Mouse (Mus musculus) heart, adult 18-20 months (tissue): ENCODE measurements around the gene Arhgef17. TPM values are rescaled to one million over a fixed set of nuclear protein-coding genes. Genes with fewer than 3 reads are reported as not detected.

Source experiments
- DNase-seq, 2 experiments: peaks; one replicate each; pipeline ENCODE4 v3.0.0; 2021 to 2022; ENCODE audit warnings: mixed read lengths in 1 of 2
- total RNA-seq, 2 experiments: library from RNA; stranded (reverse); gene quantifications; 2 replicates each; pipeline ENCODE4 v1.2.3; 2021

Gene Arhgef17
- total RNA-seq, 2 experiments from 2014 or later, result 23.6 to 24.8 TPM

DNA sequence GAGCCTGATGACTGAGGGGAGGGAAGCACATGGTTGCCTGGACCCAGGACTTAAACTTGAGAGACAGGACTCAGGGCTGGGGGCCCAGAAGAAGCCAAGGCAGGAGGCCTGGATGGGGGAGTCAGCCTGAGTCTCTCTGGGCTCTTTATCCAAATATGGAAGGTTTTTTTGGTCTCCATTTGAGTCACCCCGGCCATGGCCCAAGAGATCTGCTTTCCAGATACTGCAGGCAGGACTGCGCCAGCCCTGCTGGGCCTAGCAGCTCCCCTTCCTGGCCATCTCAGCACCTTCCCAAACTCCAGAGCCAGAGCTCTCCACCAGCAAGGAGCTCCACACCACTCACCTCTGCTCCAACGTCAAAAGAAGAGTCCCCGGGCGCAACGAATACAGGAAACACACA lies 15.4 kb downstream of the Arhgef17 start:
- DNase-seq, result no peak

DNA sequence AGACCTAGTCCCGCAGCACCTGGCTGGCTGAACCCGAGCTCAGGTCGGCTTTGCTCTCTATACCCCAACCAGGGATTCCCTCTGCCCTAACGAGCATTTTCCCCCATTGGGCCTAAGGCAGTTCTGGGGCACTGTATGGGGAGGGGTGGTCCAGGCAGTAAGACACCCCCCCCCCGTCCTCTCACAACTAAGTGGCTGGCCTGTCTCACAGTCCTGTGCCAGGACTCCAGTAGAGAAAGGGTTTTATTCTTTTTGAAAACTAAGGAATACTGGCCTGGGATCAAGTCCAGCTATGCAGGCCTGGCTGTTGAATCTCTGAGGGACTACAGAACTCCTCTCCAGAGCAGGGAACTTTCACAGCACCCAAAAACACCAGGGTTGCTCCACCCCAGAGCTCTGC lies 16.7 kb downstream of the Arhgef17 start:
- DNase-seq, result no peak

DNA sequence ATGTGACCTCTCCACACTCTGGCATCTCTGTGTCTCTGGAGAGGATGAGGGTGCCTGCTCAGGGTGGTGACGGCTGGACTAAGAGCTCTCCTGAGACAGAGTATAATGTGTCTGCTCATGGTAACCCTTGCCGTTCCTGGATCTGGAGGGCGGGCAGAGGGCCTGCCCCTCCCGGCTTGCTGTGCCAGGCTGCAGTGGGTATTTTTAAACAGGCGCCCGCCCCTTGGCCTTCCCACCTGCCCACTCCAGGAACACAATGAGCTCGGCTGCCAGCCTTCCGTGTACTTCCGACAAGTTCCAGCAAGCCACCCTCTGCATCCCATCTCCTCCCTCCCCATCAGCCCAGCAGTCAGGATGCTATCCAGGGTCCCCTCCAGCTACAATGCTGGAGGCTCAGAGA lies 20.1 kb downstream of the Arhgef17 start:
- peak; percentile 49 to 75 for DNase-seq

DNA sequence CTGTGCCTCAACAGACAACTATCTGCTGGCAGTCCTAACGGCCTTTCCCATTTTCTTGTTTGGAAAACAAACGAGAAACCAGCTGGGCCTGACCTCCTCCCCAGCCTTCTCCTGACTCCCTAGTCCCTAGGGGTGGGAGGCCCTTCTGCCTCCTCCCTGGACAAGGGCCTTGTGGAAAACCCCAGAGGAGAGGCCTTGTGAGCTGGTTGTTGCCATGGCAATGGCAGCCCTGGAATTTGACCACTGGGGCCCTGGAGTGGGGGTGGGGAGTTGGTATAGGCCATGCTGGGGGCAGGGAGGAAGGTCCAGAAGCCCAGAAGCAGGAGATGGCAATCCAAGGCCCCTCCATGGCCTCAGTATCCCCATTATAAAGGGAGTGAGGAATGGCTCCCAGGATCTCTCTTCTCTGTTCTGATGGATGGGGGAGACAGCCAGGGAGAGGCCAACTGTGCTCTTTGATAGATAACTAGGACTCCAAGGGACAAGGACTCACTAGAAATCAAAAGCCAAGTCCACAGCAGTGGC lies 20.6 kb downstream of the Arhgef17 start:
- DNase-seq, result peak; percentile 53 to 68

DNA sequence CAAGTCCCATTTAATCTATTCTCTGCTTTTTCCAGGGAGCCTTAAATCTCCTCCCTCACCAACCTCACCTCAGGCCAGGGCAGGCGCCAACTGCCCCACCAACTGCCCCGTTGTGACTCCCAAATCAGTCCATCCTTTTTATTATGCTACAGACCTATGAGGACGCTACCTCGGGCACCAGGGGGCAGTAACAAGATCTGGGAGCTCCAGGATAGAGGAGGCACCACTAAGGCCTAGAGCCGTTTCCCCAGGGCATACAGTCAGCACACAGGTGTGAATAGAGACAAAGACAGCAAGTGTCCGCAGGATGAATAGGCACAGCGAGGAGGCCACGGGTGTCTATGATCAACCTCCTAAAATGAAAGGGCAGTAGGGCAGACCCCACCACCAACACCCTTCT lies 23.3 kb downstream of the Arhgef17 start:
- DNase-seq, result peak; percentile 57 to 76

DNA sequence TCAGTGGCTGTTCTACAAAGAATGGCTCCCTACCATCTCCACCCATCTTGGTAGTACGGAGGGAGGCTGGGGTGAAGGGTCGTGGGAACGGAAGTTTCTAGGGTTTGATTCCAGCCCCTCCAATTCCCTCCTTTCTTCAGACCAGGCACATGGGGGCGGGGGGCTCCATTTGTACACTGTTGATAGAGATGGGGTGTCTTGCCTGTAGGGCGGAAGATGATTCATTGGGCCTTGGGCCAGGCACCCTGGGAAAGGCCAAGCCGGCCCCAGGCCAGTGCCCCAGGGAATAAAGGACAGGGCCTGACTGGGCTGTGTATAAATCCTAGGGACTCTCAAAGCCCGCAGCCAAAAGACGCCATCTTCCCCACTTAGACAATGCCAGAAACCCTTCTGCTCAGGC lies 23.8 kb downstream of the Arhgef17 start:
- peak; percentile 72 to 81 for DNase-seq

DNA sequence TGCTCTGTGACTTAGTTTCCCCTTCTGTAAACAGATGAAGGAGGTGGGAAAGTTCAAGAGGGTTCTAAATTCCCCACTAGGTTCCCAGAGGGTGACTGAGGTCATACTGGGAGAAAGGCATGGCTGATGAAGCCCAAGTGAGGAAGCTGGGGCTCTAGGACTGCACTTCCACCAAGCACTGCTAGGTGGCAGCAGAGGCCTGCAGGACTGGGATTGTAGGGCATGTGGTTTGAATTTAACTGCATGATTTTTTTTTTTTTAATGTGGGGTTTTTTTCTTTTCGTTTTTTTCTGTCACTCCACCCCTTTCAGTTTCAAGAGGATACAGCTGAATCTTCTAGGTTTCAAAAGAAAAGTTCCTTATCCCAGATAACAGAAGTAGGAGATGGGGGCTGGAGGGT lies 24.7 kb downstream of the Arhgef17 start:
- peak; percentile 83 to 93 for DNase-seq

DNA sequence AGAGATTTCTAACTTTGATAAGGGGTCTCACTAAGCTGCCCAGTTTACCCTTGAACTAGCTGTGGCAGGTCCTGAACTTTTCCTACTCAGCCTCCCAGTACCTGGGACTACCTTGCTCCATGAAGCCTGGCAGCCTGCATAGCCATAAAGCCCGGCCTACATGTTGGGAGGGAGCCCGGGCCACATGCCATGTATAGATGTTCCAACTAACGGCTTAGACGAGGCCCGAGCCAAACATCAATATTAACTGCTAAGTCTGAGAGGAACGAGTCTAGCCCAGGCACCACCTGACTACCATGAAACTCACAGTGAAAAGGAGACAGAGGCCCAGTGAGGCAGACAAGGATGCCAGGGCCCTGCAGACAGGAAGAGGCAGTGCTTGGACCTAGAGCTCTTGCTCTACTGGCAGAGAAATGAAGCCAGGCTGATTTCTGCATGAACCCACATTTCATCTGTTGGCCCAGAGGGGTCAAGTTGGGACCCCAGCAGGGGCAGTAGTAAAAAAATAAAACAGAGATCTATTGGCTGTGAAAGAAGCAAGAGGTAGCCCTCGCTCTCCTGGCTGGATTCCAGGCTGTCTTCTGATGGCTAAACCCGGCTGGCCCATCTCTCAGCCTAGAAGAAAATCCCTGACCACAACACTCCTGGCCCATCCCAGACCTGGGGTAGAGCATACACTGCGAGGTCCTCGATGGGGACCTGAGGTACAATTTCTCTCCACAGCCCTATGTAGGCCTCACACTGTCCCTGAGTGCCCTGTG lies 25.7 kb downstream of the Arhgef17 start:
- no peak for DNase-seq

DNA sequence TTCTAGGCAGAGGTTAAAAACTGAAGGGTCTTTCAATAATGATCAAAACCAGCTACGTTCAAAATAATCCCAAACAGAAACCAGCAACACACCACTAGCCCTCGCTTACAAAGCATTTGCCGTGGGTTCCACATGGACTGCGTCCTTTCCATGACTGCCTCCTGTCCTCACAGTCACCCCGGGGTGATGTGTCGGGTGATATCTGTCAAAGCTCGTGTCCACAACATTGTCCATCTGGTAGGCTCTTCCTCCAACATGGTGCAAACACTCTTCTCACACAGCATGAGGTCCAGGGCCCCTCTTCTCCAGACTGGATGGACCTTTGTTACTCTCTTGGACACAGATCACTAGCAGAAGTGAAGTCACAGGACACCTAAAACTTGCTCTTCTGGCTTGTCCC lies 26.9 kb downstream of the Arhgef17 start:
- DNase-seq, result no peak

DNA sequence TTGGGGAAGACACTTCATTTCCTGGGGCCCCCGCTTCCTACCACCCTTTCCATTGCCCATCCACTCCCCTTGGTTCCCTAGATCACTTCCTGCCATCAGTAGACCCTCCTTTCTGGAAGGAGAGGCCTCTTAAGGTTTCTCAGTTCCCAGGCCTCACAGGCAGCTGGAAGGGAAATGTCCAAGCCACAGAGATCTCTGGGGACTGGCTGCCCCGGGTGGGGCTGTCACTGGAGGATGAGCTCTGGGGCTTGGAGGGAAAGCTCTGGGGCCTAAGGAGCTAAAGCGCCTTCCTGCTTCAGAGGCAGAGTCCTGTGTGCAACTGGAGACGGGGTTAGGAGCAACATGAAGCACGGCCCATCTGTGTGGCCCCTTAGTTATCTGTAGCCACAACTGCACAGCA lies 27.3 kb downstream of the Arhgef17 start:
- peak in 1 of 2 experiments; percentile 64 for DNase-seq

DNA sequence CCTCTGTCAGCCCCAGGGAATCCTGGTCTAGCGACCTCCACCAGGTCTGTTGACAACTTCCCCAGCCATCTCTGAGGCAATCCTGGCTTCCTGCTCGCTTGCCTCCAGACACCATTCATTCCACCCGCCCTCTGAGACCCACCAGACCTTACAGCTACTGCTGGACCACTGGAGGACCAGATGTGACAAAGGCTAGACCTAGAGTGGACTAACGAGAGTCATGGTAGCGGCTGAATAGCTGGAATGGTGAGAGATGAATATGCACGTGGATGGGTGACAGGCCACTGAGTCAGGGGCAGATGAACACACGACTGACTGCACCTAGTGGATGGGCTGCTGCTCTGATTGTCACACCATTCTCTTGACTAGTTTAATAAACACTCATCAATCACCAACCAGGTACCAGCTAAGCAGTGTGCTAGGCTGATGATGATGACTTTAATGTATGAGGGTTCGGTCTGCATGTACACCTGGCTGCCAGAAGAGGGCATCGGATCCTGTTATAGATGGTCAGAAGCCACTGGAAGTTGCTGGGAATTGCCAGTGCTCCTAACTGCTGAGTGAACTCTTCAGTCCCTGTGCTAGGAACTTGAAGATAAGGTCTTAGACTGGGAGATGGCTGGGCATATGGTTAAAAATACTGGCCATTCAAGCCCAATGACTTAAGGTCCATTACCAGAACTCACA lies 29.3 kb downstream of the Arhgef17 start:
- DNase-seq, result no peak

DNA sequence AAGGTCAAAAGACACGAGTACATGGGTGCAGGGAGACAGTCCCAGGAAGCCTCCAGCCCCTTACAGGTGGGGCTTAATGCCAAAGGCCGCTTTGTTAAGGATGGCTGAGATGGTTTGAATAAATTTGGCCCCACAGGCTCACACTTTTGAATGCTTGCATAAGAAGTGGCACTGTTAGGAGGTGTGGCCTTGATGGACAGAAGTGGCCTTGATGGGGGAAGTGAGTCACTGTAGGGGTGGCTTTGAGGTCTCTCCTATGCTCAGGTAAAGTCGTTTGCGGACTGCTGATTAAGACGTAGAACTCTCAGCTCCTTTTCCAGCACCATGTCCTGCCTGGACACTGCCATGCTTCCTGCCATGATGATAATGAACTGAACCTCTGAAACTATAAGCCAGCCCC lies 34.1 kb downstream of the Arhgef17 start:
- DNase-seq, result no peak

DNA sequence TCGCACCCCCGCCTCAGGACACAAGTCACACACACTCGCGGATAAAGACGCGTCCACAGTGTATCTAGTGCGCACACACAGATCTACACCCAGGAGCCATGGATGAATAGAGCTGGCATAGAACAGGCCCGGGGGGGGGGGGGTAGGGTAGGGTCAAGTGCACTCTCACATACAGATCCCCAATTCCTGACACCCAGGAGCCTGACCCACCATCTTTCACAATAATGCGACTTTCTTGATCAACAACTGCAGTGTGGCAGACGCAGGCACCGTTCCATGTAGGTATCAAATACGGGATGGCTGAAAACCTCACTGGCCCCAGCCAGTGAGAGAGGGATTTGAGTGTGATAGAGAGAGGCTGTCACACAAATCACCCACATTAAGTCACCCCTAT lies 37.1 kb downstream of the Arhgef17 start:
- no peak for DNase-seq

DNA sequence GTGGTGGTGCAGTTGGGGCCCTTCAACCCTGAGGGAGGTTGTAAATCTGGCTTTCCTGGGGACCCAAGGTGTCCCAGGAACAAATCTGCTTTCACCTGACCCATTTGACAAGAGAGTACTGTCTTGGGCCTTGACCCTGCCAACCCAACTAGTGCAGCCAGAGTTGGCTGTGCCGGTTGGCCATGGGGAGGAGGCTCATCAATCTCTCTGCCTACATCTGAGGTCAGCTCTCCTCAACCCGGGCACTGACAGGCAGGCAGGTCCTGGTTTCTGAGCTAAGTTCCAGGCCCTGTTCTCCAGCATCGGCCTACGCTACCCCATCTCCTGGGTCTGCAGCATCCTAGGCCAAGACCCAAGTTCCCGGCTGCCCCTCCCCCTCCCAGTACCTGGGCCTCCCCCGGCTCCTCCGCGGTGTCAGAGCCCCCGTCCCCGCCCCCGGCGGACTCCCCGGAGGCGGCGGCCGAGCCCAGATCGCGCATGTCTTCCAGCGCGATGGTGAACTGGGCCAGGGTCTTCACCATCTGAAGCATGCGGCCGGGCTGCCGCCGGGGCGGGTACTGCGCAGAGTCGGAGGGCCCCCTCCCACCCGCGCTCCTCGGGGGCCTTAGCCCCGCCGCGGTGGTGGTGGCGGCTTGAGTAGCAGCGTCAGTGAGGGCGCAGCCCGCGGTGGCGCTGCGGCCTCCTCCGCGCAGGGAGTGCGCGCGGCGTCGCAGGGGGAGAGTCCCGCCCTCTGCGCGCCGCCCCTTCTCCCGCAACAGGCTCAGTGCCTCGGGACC lies 37.7 kb downstream of the Arhgef17 start:
- peak in 1 of 2 experiments; percentile 46 for DNase-seq

DNA sequence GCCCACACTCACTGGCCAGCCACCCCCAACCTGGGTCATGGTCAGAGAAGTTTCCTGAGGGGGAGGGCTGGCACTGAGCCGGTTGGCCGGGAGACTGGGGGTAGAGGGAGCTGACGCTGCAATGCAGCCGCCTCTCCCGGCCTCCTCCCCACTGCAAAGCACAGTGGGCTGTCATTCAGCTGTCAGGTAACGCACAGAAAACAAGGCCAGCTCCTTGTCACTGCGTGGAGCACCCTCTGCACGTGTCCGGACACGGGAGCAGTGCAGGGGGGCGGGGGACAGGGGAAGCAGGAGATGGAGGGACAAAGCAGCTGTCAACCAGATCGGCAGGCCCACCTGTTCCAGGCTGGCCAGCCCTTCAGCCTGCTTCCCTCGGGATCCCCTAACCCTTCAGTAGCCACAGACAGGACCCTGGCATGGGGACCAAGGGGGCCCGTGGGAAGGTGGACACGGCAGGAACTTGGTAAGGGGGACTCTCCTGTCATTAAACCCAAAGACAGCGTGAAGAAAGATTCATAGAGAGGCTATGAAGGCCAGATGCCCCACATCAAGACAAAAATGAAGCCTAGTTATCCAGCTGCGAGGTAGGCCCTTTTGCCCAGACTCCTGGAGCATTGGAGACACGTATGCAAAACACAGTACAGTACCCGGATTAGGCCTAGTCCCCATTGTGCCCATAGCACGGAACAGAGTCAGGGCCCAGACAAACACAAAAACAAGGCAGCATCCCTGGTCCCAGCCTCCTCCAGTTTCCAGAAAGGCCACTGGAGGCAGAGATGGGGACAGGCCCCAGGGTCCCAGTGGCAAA lies 38.5 kb downstream of the Arhgef17 start:
- DNase-seq, result no peak

DNA sequence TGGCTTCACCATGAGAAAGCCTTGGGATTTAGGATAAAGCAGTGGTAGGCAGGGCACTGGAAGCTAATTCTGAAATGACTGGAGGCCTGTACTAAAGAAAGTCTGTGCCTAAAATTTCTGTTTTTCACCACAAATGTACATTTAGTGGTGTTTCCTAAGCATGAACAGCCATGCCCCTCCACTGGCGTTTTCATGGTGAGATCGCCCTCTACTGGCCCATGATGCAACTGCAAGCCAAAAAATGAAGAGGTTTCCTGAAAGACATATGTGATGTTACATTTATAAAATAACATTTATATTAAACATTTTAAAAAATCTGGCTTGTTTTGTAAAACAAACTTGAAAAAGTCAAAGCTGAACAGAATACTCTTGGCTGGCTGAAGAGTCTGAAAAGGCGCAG lies 45.4 kb downstream of the Arhgef17 start:
- peak in 1 of 2 experiments; percentile 82 for DNase-seq

DNA sequence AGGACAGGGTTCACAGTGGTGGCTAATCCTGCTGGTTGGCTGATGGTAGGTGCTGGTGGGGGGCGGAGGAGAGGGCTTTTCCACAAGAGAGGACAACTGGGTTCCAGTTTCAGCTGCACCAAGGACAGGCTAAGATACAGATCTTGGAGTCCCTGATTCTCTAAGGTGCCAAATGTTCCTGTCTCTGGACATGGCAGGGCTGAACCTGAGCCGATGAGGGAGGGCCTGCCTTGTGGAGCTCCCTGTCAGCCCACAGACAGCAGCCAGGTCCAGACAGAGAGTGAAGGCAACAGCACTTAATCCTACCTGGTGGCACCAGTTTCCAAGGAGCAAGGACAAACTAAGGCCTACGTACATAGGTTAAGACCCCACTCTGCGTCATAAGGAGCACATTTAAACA lies 47.4 kb downstream of the Arhgef17 start:
- no peak for DNase-seq

DNA sequence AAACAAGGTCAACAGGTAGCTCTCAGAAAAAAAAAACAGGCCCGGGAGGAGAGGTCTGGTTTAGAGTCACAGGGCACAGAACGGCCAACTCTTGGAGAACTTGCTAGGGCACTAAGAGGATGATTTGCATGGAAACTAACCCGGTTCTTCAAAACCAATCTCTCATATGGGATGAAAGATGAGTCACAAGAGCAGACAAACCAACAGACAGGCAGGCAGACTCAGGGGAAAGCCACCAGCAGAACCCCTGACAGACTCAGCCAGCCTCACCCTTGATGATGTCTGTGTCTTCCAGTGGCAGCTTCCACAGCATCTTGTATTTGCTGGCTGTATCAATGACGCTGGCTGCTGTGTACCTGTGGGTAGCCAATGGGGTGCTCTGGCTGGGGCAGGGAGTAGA lies 50.0 kb downstream of the Arhgef17 start:
- no peak for DNase-seq

DNA sequence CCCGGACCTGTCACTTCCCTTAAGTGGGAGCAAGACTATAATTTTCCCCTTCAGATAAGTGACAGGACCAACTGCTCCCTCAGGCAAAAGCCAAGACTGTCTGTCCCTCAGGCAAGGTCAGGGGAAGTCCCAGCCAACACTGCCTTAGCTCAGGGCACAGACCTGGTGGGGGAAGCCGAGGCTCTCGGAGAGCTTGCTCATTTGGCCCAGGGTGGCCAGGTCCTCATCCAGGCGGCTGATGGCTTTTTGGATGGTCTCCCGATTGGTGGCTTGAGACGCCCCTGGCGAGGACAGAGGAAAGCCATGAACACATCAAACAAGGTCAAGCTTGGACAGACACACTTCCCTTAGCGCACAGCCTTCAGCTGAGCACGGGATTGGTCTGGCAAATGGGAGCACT lies 50.4 kb downstream of the Arhgef17 start:
- DNase-seq, result no peak

DNA sequence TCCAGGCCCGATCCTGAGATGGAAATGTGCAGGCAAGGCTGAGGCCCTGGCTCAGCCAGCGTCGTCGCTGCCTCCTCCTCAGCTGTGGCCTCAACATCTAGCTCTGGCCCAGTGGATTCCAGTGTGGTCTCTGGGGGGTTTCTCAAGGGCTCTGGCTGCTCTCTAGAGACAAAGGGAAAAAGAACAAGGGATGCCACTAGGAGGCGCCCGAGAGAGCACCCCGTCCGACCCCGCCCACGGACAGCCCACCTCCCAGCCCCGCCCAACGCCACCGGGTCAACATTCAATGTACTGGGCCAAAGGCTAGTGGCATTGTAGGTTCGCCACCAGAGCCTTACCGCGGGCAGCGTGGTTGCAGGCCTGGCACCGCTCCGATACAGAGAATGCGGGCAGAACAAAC lies 52.3 kb downstream of the Arhgef17 start:
- peak; percentile 66 to 72 for DNase-seq

DNA sequence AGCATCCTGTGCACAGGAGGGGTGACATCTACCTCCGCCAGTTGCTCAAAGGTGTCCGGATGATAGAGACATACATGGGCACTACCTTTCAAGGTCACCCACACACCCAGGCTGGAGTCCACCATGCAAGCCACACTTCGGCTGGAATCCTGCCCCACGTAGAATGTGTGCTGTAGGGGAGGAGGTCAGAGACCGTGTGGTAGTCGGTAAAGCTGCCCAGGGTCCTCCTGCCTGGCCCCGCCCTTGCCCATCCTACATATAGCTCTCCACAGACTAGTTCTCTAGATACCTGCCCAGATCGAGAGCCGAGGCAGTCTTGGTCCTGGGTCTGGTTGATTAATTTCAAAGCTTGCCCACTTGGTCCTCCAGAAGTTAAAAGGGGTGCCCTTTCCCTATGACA lies 55.1 kb downstream of the Arhgef17 start:
- DNase-seq, result no peak

DNA sequence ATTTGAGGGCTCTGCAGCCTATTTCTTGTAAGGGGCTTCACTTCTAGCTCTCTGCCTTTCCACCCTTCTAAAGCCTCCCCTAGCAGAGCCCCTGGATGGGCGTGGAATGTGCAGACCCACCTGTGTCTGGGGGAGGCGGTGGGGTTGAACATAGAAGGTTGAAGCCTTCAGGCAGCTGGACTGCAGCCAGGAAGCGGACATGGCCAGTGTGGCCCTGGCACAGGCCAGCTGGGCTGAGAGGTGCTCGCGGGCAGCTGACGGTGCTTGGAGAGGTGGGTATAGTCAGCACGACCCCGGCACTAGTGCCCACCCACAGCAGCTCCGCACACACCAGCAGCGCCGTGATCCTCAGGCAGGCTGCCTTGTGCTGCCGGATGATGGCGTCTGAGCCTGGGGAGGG lies 55.6 kb downstream of the Arhgef17 start:
- DNase-seq, result no peak
